Mouse (Mus musculus): ENCODE data around the gene Cps1.

Gene Cps1

DNA sequence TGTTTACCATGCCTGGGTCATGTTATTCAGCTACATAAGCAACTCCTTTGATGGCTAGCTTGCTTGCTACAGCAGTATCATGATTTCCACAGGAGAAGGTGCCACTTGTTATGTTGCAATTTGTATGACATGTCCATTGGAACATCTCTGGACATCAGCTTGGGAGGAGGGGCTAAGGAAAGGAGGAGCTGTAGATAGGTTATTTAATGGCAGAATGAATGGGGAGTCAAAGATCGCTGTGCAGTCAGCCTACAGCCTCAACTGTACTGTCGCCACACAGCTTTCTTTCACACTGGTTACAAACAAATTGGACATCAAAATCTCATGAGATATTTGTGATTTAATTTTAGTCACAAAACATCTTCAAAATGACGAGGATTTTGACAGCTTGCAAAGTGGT lies at the start of gene Cps1:
Gene Cps1 (plus strand): TSS at position 230 of the 400 bp plus-strand sequence.
- DNase-seq (ENCODE audit: low spot score): no peak

DNA sequence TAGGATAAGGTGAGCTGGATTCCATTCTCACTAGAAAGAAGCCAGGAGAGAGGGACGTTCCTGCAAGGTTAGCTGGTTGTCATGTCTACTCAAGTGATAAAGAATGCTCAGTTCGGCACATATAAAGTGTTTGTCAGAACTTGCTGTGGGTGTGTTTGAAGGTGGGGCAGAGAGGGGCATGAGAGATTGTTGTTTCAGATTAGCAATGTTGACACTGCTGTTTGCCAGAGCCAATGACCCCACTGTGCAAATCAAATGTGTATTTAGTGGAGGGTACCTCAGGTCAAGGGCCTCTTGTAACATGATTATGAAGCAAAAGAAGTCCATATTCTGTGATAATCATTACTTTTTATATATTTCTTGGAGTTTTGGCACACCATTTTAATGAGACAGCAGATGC lies 45.1 kb upstream of the Cps1 start:
- no peak for DNase-seq (ENCODE audit: low spot score)

DNA sequence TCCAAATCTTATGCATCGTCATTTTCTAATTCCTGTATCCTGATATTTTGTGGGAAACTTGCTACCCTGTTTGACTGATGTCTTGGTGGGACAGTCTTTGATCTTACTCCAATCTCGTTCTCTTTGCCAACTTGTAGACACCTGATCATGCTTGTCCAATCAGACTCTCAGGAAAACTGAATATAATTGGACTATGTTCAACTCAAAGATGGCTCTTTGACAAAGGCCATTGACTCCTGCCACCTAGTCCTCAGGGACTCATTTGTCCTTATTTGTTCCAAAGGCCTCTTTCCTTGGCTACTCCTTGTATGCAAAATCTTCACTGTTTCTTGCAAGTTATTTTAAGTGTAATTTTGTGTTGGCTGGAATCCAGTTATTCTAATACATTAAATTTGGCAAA lies 44.2 kb upstream of the Cps1 start:
- no peak for DNase-seq (ENCODE audit: low spot score)

DNA sequence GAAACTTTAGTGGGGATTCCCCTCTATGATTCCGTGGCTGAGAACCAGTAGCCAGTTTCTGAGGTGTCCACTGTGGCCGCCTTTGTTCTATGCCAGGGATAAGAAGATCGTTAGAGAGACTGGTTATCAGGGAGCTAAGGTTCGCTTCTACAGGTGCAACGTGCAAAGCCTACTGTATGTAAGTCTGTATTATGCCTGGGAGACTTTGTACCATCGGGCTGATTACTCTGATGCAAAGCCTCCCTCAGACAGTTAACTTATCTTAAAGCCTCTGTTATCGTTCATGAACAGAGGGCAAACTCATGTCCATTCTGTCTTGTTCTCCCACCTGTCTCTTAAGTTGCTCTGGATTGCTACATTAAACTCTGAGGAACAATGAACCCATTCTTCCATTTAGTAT lies 43.7 kb upstream of the Cps1 start:
- no peak for DNase-seq (ENCODE audit: low spot score)

DNA sequence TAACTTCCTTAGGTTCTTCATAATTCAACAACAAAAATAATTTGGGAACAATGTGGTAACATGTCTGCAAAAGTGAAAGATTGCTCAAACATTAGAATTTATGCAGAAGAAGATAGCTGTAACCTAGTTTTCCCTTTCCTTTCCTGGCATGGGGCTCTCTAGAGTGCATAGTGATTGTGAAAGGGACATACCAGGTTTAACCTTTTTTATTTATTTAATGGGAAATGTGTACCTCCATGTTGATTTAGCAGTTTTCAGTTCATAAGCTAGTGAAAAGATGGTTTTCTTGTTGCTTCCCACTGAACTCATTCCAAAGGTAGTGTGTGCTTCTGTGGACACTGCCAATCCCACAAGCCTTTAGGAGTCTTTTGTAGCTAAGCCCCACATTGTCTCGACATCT lies 30.4 kb upstream of the Cps1 start:
- no peak for DNase-seq (ENCODE audit: low spot score)

DNA sequence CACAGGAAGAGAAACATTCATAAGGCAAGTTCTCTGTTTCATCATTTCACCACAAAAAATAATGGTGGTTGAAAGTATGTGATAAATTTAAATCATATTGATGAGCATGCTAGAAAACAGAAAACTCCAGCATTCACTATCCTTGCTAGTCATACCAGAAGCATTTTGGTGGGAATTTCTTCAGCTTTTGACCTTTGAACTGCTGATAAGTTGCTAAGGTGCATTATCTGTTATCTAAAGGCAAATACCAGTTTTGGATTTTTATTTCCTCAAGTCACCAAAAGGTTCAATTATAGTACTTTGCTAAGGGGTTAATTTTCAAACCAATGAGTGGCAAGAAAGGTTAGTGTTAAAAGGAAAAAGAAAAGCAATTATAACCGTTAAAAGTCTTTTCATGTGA lies 23.6 kb upstream of the Cps1 start:
- no peak for DNase-seq (ENCODE audit: low spot score)

DNA sequence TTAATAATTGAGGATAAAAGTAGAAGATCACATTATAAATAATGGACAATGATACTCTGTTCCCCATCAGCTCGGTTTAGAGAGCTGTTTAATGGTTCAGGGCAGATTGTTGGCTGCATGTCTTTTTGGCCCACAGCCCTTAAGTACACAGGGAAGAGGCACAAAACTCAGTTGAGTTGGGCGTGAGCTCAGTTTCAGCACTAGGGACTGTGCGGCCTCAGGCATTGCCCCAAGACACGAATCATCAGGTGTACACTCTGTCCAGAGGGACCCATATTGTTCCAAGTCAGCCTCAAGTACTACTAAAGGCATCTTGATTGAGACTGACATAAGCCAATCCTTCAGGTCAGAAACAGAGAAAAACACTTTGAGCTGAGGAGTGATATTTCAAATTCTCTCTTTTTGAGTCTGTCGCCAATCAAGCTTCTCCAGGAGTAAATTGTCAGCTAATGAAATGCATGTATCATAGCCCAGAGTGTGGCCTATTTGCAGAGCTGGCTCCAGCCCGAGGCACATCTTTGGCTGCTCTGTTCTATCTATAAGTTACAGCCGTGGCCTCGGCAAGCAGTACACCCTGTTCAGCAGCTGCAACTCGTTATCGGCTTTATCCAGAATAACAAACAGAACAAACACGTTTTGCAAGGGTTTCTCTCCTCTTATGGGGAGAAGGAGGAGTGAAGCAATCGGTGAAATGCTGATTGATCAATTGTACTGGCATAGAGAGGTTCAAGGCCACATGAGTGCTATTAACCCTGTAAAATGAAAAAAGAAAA lies 19.2 kb upstream of the Cps1 start:
- DNase-seq (ENCODE audit: low spot score): no peak

DNA sequence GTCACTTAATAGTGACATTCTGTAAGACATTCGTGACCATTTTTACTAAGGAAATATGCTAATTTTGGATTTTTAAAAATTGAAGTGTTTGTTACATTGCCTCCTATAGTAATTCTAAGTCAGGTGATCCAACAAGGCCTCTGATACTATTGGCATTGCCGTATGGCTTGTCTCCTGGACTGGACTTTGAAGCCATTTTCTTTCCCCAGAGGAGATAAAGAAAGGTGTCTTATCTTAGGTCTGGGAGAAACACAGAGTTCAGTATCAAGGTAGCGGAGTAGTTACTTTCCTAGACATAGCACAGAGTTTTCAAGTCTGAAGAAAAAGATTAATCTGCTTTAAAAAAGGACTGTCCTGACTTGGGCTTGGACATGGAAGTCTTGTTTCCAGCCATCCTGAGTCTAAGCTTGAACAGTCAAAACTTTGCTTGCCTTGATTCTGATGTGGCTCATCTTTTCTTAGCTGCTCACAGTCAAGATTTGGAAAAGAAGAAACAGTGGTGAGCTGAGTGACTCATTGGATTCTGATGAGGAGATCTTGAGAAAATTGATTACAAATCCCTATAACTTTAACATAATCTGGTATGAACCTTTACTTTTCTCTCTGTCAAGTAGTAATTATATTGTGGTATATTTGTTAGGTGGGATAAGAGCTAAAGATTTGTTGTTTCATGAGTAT lies 11.1 kb upstream of the Cps1 start:
- DNase-seq (ENCODE audit: low spot score): no peak

DNA sequence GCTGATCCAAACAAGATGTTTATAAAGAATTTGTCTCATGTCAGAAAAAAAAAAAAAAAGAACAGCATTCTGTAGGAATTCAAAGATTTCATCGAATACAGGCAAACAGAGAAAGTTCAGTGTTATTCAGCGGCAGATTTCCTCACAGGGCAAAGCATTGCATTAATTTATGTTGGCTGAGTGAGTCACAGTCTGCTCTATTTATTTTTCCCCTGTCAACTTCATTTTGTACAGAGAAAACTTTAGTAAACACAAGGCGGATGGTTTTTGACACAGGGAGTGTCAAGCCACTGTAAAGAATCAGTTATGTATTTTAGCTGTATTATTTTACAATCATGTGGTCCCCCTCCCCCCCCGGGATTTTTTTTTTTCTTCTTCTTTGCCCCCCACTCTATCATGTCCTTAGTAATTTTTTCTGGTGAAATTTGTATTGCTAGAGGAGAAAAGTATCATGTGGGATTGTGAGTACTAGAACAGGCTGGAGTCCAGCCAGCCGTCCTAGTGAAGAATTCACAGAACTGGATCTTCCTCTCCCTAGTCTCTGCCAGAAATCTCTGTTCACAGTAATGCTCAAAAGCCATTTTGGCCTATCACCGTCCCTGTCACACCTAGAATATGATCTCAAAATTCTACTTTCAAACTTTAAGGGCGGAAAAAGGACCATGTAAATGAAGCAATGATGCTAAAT lies 9.3 kb upstream of the Cps1 start:
- DNase-seq (ENCODE audit: low spot score): no peak

DNA sequence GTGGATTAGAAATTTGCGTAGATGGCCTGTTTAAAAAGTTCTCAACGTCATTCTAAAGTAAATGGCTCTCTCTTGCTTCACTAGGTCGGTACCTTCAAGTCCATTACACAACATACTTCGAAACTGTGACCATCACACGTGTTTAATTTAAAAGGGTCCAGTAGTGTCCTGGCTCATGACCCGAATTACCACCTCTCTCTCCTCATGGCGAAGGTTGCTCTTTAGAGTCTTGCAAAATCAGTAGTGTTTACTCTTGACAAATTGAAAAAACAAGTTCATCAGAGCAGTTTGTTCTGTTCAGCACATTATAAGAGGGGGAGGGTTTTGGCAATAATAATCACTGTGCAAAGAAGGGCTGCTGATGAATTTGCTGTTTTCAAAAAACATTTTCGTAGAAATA lies 6.3 kb upstream of the Cps1 start:
- DNase-seq (ENCODE audit: low spot score): no peak

DNA sequence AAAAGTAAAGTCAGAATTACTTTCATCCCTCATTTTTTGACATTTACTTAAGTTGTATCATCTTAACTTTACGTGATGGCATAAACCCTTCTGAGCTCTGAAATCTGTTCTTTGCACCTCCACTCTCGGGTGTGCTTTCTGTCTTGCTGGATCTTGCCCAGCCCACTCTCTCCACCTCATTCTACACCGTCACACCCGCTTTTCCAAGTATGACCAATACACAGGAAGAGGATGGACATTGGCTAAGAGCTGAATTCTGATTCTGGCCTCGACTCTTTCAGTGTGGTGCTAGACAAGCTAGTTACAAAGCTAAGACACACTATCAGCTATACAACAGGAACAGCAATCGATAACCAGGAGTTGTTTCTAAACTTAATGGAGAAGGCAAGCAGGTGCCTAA lies 5.0 kb upstream of the Cps1 start:
- no peak for DNase-seq (ENCODE audit: low spot score)

DNA sequence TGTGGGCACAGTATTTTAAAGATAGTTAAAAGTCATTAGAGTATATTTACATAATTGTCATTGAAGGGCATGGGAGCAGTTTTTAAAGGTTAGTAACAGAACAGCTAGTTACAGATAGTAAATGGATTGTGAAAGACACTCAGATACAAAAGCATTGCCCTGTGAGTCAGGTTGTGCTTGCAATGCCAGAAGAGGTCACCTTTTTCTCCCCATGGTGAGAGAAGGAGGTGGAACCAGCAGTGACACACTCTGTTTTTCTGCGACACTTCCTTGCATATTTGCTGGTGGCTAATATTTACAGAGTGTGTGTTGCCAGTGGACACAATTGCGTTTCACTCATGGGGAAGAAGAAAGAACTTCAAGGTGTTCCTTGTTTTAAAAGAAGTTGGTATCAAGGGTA lies 2.6 kb downstream of the Cps1 start:
- DNase-seq (ENCODE audit: low spot score): no peak

DNA sequence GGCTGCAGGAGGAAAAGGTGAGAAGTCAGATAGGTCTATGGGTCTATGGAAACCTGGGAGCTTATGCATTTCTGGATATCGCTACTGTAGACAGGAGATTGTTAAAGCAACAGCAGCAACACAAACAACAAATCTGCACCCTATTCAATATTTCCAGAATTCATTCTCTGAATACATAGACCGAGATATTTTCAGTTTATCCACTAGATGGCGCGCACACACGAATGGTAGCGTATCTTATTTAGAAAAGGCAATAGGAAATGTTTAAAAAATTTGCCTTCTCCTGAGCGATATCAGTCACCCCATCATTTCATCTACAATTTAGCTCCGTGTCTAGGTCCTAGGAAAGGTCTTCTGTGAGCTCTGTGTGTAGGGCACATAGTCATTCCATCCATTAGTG lies 21.1 kb downstream of the Cps1 start:
- peak; percentile 1 for DNase-seq (ENCODE audit: low spot score)

DNA sequence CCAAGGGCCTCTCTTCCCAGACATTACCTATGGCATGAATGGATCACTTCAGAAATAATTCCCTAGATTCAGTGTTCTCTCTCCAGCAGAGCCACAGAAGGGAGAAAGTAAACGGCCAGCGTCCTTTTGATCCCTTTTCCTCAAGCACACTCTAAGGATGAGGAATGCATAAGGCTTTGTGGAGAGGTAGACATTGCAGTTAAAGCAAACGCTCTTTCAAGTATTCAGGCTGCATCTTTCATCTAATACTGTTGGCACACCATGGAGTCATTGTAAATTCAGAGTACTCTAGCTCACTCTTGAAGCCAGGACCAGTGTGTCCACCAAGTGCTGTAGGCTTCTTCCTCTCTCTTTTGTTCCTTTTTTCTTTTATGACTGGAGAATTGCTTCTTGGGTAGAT lies 28.4 kb downstream of the Cps1 start:
- no peak for DNase-seq (ENCODE audit: low spot score)

DNA sequence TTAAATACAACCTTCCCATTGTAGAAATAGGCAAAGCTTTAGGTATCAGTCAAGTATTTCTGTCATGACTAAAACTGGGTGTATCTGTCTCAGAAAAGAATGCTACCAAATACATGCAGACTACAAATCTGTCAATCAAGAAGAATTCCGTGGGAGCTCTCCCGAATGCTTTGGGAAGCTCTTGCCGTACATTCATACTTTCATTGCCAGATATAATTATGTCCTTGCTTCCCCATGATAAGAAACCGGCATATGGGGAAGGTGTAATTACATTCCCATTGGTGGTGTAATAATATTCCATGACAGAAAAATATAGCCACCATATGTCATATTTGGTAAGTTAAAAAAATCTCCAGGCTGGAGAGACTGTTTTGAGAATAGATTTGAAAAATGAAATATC lies 44.5 kb downstream of the Cps1 start:
- no peak for DNase-seq (ENCODE audit: low spot score)

DNA sequence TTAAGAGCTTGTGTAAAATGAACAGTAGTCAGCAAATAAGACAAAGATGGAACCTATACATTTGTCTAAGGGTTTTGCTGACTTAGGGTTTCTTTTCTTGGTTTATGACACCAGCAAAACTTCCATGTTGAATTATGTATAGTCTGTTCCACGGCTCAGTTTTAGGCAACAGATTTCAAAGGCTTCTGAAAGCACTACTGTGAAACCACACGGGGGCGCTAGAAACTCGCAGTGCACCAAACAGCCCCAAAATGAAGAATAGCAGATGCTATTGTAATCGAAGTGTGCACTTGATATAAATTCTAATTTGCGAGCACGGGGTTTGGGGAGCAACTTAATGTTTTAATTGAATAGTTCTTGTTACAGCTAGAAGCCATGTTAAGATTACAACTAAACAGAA lies 58.3 kb downstream of the Cps1 start:
- peak; percentile 13 for DNase-seq (ENCODE audit: low spot score)

DNA sequence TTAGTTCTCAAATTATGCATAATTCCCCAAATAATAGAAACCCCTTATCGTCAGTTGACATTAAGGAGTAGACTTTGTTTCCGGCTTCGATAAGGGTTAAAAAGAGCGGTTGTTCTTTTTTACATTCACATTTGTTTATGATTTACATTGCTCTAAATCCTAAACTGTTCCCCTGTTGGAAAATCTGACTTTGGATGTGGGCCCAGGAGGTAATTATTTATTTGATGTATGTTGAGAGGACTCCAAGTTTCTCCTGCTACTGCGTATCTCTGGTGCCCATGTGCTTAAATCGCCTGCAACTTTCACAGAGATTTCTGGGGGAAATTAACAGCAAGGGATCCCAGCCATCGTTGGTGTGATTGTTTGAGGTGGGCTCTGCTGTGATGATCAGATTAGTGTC lies 59.4 kb downstream of the Cps1 start:
- no peak for DNase-seq (ENCODE audit: low spot score)

DNA sequence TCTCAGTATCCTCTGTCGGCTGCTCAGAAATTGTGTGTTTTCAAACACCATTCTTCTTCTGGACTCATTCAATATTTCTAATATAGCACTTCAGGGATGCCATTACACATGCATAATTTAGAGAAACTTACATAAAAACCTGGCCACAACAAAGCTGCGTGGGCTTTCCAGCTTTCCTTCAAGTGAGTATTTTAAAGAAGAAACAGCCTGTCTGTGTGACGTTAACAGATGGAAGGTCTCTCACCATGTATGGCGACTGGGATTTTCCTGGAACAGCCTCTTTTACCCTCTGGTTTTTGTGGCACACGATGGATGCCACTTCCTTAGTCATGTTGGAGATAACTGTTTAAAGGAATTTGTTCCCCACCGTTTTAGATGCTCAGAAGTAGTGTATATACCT lies 60.7 kb downstream of the Cps1 start:
- DNase-seq (ENCODE audit: low spot score): no peak

DNA sequence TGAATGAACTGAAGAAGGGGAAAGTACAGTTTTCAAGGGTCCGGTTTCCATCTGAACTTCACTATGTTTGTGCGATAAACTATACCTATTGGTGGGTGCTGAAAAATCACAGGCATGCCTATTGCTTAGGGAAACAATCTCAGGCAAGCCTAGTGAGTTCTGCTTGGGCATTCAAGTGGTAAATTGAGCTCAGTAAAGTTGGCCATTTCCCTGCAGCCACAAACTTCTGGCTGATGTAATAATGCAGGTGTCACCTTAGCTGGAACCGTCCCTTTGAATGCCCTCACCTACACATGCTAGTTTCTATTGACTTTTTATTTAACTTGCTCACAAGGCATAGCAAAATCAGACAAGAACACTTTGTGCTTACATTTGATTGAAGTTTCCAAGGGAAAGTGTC lies 61.3 kb downstream of the Cps1 start:
- no peak for DNase-seq (ENCODE audit: low spot score)

DNA sequence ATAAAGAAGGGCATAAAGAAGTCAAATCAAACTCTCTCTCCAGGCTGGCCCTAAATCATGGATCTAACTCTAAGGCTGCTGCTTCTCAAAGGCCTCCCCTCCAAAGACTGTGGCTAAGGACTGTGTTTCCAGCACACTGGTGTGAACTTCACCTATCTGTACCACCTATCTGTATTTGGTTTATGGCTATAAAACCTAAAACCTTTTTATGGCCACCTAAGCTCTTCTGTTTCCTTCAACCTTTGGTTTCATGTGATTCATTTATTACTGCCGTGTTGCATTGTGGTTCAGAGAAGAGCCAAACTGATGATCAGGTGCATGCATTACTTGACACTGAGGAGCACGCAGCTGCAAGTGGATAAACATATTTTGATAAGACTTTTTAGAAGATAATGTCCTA lies 74.5 kb downstream of the Cps1 start:
- DNase-seq (ENCODE audit: low spot score): no peak

DNA sequence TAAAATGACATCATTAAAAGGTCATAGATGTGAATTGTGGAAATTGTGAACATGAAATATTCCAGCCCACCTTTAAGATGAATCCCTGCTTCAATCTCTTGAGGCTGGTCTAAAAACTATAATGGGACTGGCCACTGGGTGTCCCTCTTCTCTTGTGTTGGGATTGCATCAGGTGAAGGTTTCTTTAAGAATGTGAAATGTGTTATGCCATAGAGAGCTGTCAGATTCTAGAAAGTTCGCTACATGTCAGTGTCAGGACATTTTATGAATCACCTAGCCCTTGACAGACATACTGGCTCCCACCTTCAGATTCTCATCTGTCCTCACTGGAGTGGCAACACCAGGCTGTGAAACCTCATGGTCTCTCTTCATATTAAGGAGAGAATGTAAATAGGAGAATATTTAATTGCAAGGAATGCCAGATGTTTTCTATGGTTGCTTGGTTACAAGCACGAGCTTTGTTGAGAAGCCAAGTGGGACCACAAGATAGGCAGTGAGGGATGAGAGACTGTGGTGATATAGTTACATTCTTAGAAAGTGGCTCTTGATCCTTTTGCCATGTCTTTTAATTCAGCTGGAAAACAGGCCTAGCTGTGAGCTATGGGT lies 95.6 kb downstream of the Cps1 start:
- no peak for DNase-seq (ENCODE audit: low spot score)

DNA sequence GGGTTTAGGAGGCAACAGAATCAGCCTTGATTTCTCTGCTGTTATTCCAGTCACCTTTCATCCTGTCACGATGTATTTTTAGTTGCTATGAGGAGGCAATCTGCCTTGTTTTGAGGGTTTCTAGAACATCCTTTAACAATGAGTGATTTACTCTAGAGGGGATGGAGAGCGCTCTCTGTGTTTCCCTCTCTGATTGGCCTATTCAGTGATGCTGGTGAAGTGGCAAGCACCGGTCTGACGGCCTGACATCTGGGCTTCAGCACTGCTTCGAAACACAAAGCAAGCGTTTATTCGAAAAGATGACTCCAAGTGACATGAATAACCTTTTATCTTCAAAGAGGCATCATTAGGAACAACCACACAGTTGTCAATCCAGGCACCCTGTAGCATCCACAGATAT lies 100.8 kb downstream of the Cps1 start:
- DNase-seq (ENCODE audit: low spot score): no peak

DNA sequence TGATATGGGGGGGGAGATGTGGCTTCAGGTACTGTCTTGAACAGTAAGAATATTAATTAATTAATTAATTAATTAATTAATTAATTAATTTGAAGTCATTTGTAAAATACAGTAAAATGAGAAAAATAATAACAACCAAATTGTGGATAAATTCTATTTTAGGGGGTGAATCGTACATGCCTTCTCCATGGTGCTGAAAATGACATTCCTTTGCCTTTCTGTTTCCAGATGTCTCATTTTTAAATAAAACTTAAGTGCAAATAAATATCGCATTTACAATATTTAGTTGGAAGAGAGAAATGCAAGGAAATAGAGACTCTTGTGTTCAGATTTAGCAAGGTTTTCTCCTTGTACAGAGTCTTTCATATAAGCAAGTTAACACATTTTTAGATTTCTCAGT lies 112.0 kb downstream of the Cps1 start:
- DNase-seq (ENCODE audit: low spot score): no peak

All from c-Kit-positive CD71-positive TER-119-positive erythroid progenitor cells, embryonic 14.5 days (primary cell).